Mouse (Mus musculus) lung, adult 2 months (tissue): ENCODE results near the gene Taar2.

Experiments
- CTCF ChIP-seq: fragments of 200-500 bp; IDR thresholded peaks from 2 replicates; pipeline ENCODE4 v1.5.1; 2011; ENCODE audit warnings: mild to moderate bottlenecking, low read length, control low read depth; ENCODE audit not compliant: insufficient read depth
- POLR2A ChIP-seq: fragments of 200-500 bp; IDR thresholded peaks from 2 replicates; pipeline ENCODE4 v1.6.1; 2011; ENCODE audit warnings: low read depth, mild to moderate bottlenecking, control low read depth, low read length, borderline replicate concordance; ENCODE audit errors: extremely low read depth

DNA sequence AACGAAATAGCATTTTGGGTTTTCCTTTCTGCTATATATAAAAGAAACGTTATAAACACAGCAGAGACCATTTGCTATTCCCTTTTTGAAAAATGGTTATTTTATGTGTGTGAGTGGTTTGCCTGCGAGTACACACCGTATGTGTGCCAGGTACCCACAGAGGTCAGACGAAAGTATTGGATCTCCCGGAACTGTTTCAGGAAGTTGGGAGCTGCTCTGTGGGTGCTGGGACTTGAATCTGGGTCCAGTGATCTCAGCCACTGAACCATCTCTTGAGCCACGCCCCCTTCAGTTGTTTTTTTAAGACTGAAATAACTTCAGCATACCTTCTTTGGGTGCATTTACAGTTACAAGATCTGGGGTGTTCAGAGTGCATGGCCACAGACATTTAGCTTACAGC lies 43.0 kb upstream of the Taar2 start:
- TF ChIP-seq CTCF (no peak), POLR2A (no peak)
